Mouse (Mus musculus) testis, adult 2 months (tissue): ENCODE data around the gene Nlk.

Experiments
- CTCF ChIP-seq: fragments of 200-500 bp; IDR thresholded peaks from 2 replicates; pipeline ENCODE4 v1.5.1; 2012; ENCODE audit warnings: low read depth, mild to moderate bottlenecking, inconsistent platforms, low read length, moderate library complexity; ENCODE audit not compliant: control insufficient read depth, insufficient read depth, insufficient replicate concordance
- POLR2A ChIP-seq: fragments of 200-500 bp; IDR thresholded peaks from 2 replicates; pipeline ENCODE4 v1.6.1; 2012; ENCODE audit warnings: low read depth, mild to moderate bottlenecking, inconsistent platforms, low read length, moderate library complexity; ENCODE audit not compliant: control insufficient read depth

DNA sequence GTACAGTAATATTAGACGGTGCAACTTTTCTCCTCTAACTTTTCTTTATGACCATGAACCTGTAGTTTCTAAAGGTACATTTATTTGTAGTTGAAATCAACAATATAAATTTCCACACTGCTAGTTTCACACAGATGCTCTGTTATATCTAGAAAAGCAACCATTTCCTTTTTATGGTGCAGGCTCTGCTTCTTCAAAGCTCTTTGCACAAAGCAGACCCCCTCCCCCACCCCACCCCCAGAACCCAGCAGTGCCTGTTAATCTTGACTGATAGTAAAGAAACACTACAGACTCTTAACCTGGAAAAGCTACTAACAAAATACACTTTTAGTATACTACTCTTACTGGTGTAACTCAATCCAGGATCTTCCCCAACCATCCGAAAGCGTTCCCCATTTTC lies 6.6 kb downstream of the Nlk start:
- TF ChIP-seq CTCF = no peak
- TF ChIP-seq POLR2A = no peak
